Mouse (Mus musculus): Measurements from ENCODE around the gene Miox. TPM values are rescaled to one million over a fixed set of nuclear protein-coding genes. Genes with fewer than 3 reads are reported as not detected.

Gene Miox
- total and polyA plus RNA-seq, 3 experiments = not detected

GRCm38 (mm10) chr15:89372068-89372467, 37.9 kb downstream of the Miox start:
- Histone ChIP-seq H3K79me2 (replicated peaks; ENCODE audit: control insufficient read depth, insufficient read depth, low read length) (no peaks in the 10 kb centered on the region), H3K27ac (no peak overlapping the region), H3K27me3 (ENCODE audit: control insufficient read depth, insufficient read depth, low read length) (no peaks in the 10 kb centered on the region), H3K4me1 (ENCODE audit: control insufficient read depth, insufficient read depth, low read length) (peaks cover 7% of the 10 kb centered on the region), H3K4me3 (no peak overlapping the region), H3K36me3 (ENCODE audit: control insufficient read depth, insufficient read depth, low read length) (no peaks in the 10 kb centered on the region), H3K9ac (ENCODE audit: low read depth, low read length) (no peak overlapping the region)
- intact Hi-C loops (cut with DNase I) = loop anchor here (2.0 to 10.0 kb wide), 2 partner anchors 17 to 227 kb away; partner anchors contain the start of genes Lmf2, Mapk11, Mapk12 and Ncaph2
- DNase-seq = peak in 1 of 2 experiments; percentile 17
- TF ChIP-seq EP300 (IDR thresholded peaks at IDR 0.05; ENCODE audit: insufficient read depth, low read depth, low read length) (no peak), CTCF (IDR thresholded peaks at IDR 0.05) (no peak), POLR2A (IDR thresholded peaks at IDR 0.05; ENCODE audit: insufficient read depth, low read depth, low read length) (no peak)
- 86% methylated on average over 13 of the region's 13 CpGs for WGBS

GRCm38 (mm10) chr15:89372536-89372935, 38.3 kb downstream of the Miox start:
- peak overlapping the region; percentile 7; the same call in 1 of the 2 replicates for H3K27ac ChIP-seq
- peak in 1 of 2 experiments; percentile 23 for DNase-seq
- no peaks in the 10 kb centered on the region for H3K36me3 ChIP-seq (ENCODE audit: control insufficient read depth, insufficient read depth, low read length)
- H3K4me1 ChIP-seq (ENCODE audit: control insufficient read depth, insufficient read depth, low read length) = peaks cover 7% of the 10 kb centered on the region
- TF ChIP-seq EP300 (IDR thresholded peaks at IDR 0.05; ENCODE audit: insufficient read depth, low read depth, low read length) (no peak), POLR2A (IDR thresholded peaks at IDR 0.05; ENCODE audit: insufficient read depth, low read depth, low read length) (no peak), CTCF (IDR thresholded peaks at IDR 0.05) (no peak)
- H3K9ac ChIP-seq (ENCODE audit: low read depth, low read length) = peak overlapping the region; percentile 73
- no peak overlapping the region for H3K4me3 ChIP-seq
- WGBS = 80% methylated on average over 7 of the region's 7 CpGs
- intact Hi-C loops (cut with DNase I) = loop anchor here (2.0 to 10.0 kb wide), 2 partner anchors 18 to 228 kb away; partner anchors contain the start of genes Lmf2, Mapk11, Mapk12 and Ncaph2
- 0 out of 2 replicates have a peak, but pooled peaks cover 1% of the 10 kb centered on the region for H3K27me3 ChIP-seq (ENCODE audit: control insufficient read depth, insufficient read depth, low read length)
- H3K79me2 ChIP-seq (replicated peaks; ENCODE audit: control insufficient read depth, insufficient read depth, low read length) = no peaks in the 10 kb centered on the region

- Histone ChIP-seq H3K36me3 (ENCODE audit: control insufficient read depth, insufficient read depth, low read length) (no peaks in the 10 kb centered on the region), H3K4me1 (ENCODE audit: control insufficient read depth, insufficient read depth, low read length) (peaks cover 7% of the 10 kb centered on the region), H3K9ac (ENCODE audit: low read depth, low read length) (peak overlapping the region; percentile 73), H3K27ac (peak overlapping the region; percentile 99), H3K79me2 (replicated peaks; ENCODE audit: control insufficient read depth, insufficient read depth, low read length) (no peaks in the 10 kb centered on the region), H3K27me3 (ENCODE audit: control insufficient read depth, insufficient read depth, low read length) (0 out of 2 replicates have a peak, but pooled peaks cover 2% of the 10 kb centered on the region), H3K4me3 (peak overlapping the region; percentile 63)
- WGBS = 2% methylated on average over 35 of the region's 35 CpGs
- intact Hi-C loops (cut with DNase I) = loop anchor here (2.0 to 10.0 kb wide), 2 partner anchors 18 to 228 kb away; partner anchors contain the start of genes Lmf2, Mapk11, Mapk12 and Ncaph2
- peak; percentile 89 for DNase-seq
- peak; percentile 78 for TF ChIP-seq CTCF (IDR thresholded peaks at IDR 0.05)
- no peak for TF ChIP-seq EP300 (IDR thresholded peaks at IDR 0.05; ENCODE audit: insufficient read depth, low read depth, low read length)
These were observed 39.0 kb downstream of the Miox start for GRCm38 (mm10) chr15:89373027-89373761.

- Histone ChIP-seq H3K27me3 (ENCODE audit: control insufficient read depth, insufficient read depth, low read length) (0 out of 2 replicates have a peak, but pooled peaks cover 2% of the 10 kb centered on the region), H3K4me1 (ENCODE audit: control insufficient read depth, insufficient read depth, low read length) (peaks cover 7% of the 10 kb centered on the region), H3K36me3 (ENCODE audit: control insufficient read depth, insufficient read depth, low read length) (no peaks in the 10 kb centered on the region), H3K4me3 (peak within 1 kb of the TSS; percentile 63), H3K9ac (ENCODE audit: low read depth, low read length) (peak within 1 kb of the TSS; percentile 73), H3K27ac (peak within 1 kb of the TSS; percentile 99), H3K79me2 (replicated peaks; ENCODE audit: control insufficient read depth, insufficient read depth, low read length) (no peaks in the 10 kb centered on the region)
- intact Hi-C loops (cut with DNase I) = loop anchor here (2.0 to 10.0 kb wide), 4 partner anchors 19 to 229 kb away; partner anchors contain the start of genes C730034F03Rik, Chkb, Gm44502 and Lmf2
- WGBS = under 1% methylated on average over 42 of the region's 42 CpGs
- peak; percentile 85 for TF ChIP-seq POLR2A (IDR thresholded peaks at IDR 0.05; ENCODE audit: insufficient read depth, low read depth, low read length)
- TF ChIP-seq EP300 (IDR thresholded peaks at IDR 0.05; ENCODE audit: insufficient read depth, low read depth, low read length) = peak; percentile 17; the same call in 1 of the 2 replicates
- peak; percentile 93 for TF ChIP-seq CTCF (IDR thresholded peaks at IDR 0.05)
- DNase-seq = peak; percentile 92 to 95
These were observed 39.6 kb downstream of the Miox start, which contains the start of gene Sco2 for GRCm38 (mm10) chr15:89373762-89374248. Gene Sco2 (minus strand): TSS chr15:89373846.

GRCm38 (mm10) chr15:89374340-89374739, 40.1 kb downstream of the Miox start:
- Histone ChIP-seq H3K4me1 (ENCODE audit: control insufficient read depth, insufficient read depth, low read length) (peaks cover 7% of the 10 kb centered on the region), H3K79me2 (replicated peaks; ENCODE audit: control insufficient read depth, insufficient read depth, low read length) (no peaks in the 10 kb centered on the region), H3K27me3 (ENCODE audit: control insufficient read depth, insufficient read depth, low read length) (0 out of 2 replicates have a peak, but pooled peaks cover 2% of the 10 kb centered on the region), H3K4me3 (peak overlapping the region; percentile 63), H3K36me3 (ENCODE audit: control insufficient read depth, insufficient read depth, low read length) (no peaks in the 10 kb centered on the region), H3K27ac (peak overlapping the region; percentile 99), H3K9ac (ENCODE audit: low read depth, low read length) (peak overlapping the region; percentile 59)
- 44% methylated on average over 9 of the region's 9 CpGs for WGBS
- no peak for DNase-seq
- TF ChIP-seq EP300 (IDR thresholded peaks at IDR 0.05; ENCODE audit: insufficient read depth, low read depth, low read length) = no peak
- no peak for TF ChIP-seq POLR2A (IDR thresholded peaks at IDR 0.05; ENCODE audit: insufficient read depth, low read depth, low read length)
- no peak; the same call in 1 of the 2 replicates for TF ChIP-seq CTCF (IDR thresholded peaks at IDR 0.05)
- intact Hi-C loops (cut with DNase I) = loop anchor here (2.0 to 10.0 kb wide), 3 partner anchors 54 to 230 kb away; partner anchors contain the start of genes C730034F03Rik, Chkb, Gm44502 and Mapk11

All from heart, adult 2 months (tissue).